Mouse (Mus musculus) liver, embryonic 11.5 days (tissue): ENCODE measurements around the gene Fus. TPM values are rescaled to one million over a fixed set of nuclear protein-coding genes. Genes with fewer than 3 reads are reported as not detected.

Experiments used
- ATAC-seq: fragments of 200-750 bp; cut with Nextera tagmentation; replicated peaks from 2 replicates; pipeline ENCODE4 v1.8.0; 2017; ENCODE audit warnings: moderate number of reproducible peaks, mild to moderate bottlenecking, moderate TSS enrichment, moderate library complexity; ENCODE audit not compliant: low FRiP score
- DNase-seq: peaks from one replicate; pipeline ENCODE4 v3.0.0-alpha.2; 2017; ENCODE audit warnings: low spot score
- H3K27ac ChIP-seq: fragments of 300-500 bp; sonication (generic); 2 replicates; pipeline ENCODE4 v1.5.1; 2014; ENCODE audit warnings: mild to moderate bottlenecking, low read depth, low read length, control low read depth
- H3K27me3 ChIP-seq: fragments of 300-500 bp; sonication (generic); replicated peaks from 2 replicates; pipeline ENCODE4 v1.6.1; 2014; ENCODE audit warnings: low read length, mixed read lengths; ENCODE audit not compliant: control insufficient read depth, insufficient read depth
- H3K36me3 ChIP-seq: fragments of 300-500 bp; sonication (generic); 2 replicates; pipeline ENCODE4 v1.6.1; 2014; ENCODE audit warnings: mild to moderate bottlenecking, low read length, moderate library complexity, mixed read lengths; ENCODE audit not compliant: control insufficient read depth, insufficient read depth
- H3K4me1 ChIP-seq: fragments of 300-500 bp; sonication (generic); replicated peaks from 2 replicates; pipeline ENCODE4 v1.6.1; 2014; ENCODE audit warnings: low read length, mixed read lengths; ENCODE audit not compliant: control insufficient read depth, insufficient read depth
- H3K4me2 ChIP-seq: fragments of 300-500 bp; sonication (generic); 2 replicates; pipeline ENCODE4 v1.6.1; 2014; ENCODE audit warnings: mild to moderate bottlenecking, control low read depth, moderate library complexity
- H3K4me3 ChIP-seq: fragments of 300-500 bp; sonication (generic); 2 replicates; pipeline ENCODE4 v1.5.1; 2014; ENCODE audit warnings: low read depth, low read length, control low read depth
- H3K9ac ChIP-seq: fragments of 300-500 bp; sonication (generic); 2 replicates; pipeline ENCODE4 v1.6.1; 2014; ENCODE audit warnings: low read depth, low read length, control low read depth
- H3K9me3 ChIP-seq: fragments of 300-500 bp; sonication (generic); 2 replicates; pipeline ENCODE4 v1.6.1; 2016; ENCODE audit warnings: low read length, inconsistent platforms, mixed read lengths; ENCODE audit not compliant: control insufficient read depth
- WGBS: fragments of 180-500 bp; shearing (Covaris S2); extraction: QIAGEN DNeasy Blood & Tissue Kit; methylation state at CpG from one replicate; pipeline ENCODE4 v1.1.7; 2014; 5-methylcytosine and 5-hydroxymethylcytosine counted together
- polyA plus RNA-seq: library from polyadenylated mRNA; unstranded; fragments of >200 nt; fragmentation: Nextera tagmentation; extraction: Ambion mirVana; gene quantifications from 2 replicates; pipeline ENCODE4 v1.2.1, GENCODE M21; 2014

Fus gene
- polyA plus RNA-seq, result 28.1 and 34.4 TPM in 2 replicates

DNA sequence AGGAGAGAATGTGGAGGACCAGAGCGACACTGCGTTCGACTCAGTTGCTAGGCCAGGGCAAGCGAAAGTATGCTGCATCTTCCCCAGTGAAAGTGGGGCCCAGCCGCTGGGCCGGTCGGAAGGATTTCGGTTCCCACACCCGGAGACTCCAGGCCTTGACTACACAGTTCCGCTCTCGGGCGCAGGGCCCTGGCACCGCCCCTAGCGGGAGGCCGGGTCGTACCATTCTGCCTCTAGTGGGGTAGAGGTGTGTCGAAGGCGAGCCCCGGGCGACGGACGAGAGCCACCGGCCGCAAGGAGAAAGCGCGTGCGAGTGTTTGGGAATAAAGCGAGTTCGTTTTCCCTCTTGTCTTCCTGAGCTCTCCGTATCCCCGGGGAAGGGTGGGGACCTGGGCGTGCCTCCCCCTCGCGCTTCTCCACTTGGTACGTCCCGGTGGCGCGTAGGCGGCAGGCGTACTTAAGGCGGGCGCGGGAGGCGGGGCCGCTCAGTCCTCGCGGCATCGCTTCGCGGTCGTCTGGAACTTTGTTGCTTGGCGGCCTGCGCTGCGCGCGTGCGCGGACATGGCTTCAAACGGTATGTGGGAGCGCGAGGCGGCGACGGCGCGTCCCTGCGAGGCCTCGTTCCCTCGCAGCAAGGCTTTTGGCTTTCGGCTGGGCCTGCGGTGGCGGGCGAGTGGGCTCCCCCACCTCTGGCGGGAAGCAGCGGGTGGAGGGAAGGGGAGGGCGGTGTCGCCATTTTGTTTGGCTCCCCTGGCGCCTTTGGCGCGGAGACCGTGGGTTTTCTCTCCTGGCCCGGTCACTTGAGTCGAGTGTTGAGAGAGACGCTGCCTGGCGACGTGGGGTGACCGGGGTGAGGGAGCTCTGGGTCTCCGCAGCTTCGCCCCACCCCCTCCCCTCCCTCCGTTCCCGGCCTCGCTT lies at the start of gene Fus:
Fus (plus strand) TSS at position 454 of the 918 bp plus-strand sequence.
- peak within 1 kb of the TSS; percentile 90 for H3K4me3 ChIP-seq
- peak within 1 kb of the TSS; percentile 91 for H3K4me2 ChIP-seq
- H3K27me3 ChIP-seq, result no peaks in the 10 kb centered on the region
- peak within 1 kb of the TSS; percentile 97 for H3K27ac ChIP-seq
- DNase-seq (peak; percentile 94), ATAC-seq (peak; percentile 94)
- peak within 1 kb of the TSS; percentile 98 for H3K9ac ChIP-seq
- no peaks in the 10 kb centered on the region for H3K9me3 ChIP-seq
- WGBS, result under 1% methylated on average over 92 of the region's 92 CpGs
- peaks cover 21% of the 10 kb centered on the region for H3K36me3 ChIP-seq
- peaks cover 7% of the 10 kb centered on the region for H3K4me1 ChIP-seq

DNA sequence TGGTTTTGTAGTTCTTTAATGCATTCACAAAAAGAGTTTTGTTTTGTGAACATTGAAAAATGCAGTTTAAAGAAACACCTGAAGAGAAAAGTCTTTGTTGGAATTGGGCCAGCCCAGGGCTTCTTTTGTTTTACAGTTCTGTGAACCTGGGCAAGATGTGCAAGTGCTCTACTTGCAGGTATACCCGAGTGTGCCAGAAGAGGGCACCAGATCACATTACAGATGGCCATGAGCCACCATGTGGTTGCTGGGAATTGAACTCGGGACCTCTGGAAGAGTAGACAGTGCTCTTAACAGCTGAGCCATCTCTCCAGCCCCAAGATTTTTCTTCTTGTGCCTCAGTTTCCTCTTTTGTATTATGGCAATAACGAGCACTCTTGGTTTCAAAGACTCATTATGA lies 49.1 kb upstream of the Fus start:
- H3K36me3 ChIP-seq, result peaks cover 11% of the 10 kb centered on the region; the same call in 1 of the 2 replicates
- 46% methylated on average over 3 of the region's 3 CpGs for WGBS
- peaks cover 12% of the 10 kb centered on the region; the same call in 1 of the 2 replicates for H3K4me1 ChIP-seq
- no peak overlapping the region for H3K4me2 ChIP-seq
- ATAC-seq (no peak), DNase-seq (no peak)
- no peak overlapping the region for H3K4me3 ChIP-seq
- no peak overlapping the region for H3K27ac ChIP-seq
- no peak overlapping the region for H3K9ac ChIP-seq
- H3K27me3 ChIP-seq, result no peaks in the 10 kb centered on the region
- no peaks in the 10 kb centered on the region for H3K9me3 ChIP-seq

DNA sequence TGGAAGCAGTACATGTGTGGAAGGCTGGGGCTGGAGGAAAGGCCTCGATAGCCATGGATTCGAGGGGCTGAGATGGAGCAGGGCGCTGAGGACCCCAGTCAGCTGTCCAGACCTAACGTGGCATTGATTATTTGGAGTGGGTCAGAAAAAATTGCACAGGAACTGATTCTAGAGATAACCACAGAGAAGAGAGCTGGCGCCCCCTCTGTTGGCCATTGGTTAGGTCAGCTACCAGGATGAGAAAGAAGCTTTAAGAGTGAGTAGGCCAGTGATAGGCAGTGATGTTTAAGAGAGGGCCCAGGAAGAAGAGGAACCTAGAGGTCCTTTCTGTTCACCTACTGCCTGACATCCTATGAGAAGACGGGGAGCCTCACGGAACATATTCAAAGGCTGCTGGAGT lies 48.0 kb upstream of the Fus start:
- 0 out of 2 replicates have a peak, but pooled peaks have one; percentile 19 for ATAC-seq
- Histone ChIP-seq H3K27ac (no peak overlapping the region), H3K36me3 (peaks cover 14% of the 10 kb centered on the region; the same call in 1 of the 2 replicates), H3K9ac (no peak overlapping the region), H3K27me3 (no peaks in the 10 kb centered on the region), H3K9me3 (no peaks in the 10 kb centered on the region), H3K4me2 (no peak overlapping the region), H3K4me1 (peaks cover 10% of the 10 kb centered on the region; the same call in 1 of the 2 replicates), H3K4me3 (no peak overlapping the region)
- DNase-seq, result no peak
- WGBS, result 72% methylated on average over 7 of the region's 7 CpGs

DNA sequence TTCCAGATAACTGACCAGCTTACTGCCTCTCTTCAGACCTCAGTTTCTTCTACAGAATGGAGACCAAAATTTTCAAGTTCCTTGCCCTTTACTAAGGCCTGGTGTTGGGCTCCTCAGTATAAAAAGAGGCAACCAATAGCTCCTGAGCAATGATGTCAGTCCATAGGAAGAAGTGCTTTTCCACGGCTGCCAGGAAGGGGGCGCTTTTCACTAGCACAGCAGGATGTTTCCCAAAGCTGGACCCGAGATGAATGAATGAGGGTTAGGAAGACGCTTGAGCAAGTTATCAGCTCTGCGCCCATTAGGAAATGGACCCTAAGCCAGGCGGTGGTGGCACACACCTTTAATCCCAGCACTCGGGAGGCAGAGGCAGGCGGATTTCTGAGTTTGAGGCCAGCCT lies 45.7 kb upstream of the Fus start:
- ATAC-seq (no peak), DNase-seq (no peak)
- H3K9ac ChIP-seq, result no peak overlapping the region
- peaks cover 10% of the 10 kb centered on the region; the same call in 1 of the 2 replicates for H3K4me1 ChIP-seq
- no peak overlapping the region for H3K4me2 ChIP-seq
- no peaks in the 10 kb centered on the region for H3K27me3 ChIP-seq
- H3K4me3 ChIP-seq, result no peak overlapping the region
- no peak overlapping the region for H3K27ac ChIP-seq
- no peaks in the 10 kb centered on the region for H3K9me3 ChIP-seq
- WGBS, result 66% methylated on average over 8 of the region's 8 CpGs
- peaks cover 11% of the 10 kb centered on the region; the same call in 1 of the 2 replicates for H3K36me3 ChIP-seq

DNA sequence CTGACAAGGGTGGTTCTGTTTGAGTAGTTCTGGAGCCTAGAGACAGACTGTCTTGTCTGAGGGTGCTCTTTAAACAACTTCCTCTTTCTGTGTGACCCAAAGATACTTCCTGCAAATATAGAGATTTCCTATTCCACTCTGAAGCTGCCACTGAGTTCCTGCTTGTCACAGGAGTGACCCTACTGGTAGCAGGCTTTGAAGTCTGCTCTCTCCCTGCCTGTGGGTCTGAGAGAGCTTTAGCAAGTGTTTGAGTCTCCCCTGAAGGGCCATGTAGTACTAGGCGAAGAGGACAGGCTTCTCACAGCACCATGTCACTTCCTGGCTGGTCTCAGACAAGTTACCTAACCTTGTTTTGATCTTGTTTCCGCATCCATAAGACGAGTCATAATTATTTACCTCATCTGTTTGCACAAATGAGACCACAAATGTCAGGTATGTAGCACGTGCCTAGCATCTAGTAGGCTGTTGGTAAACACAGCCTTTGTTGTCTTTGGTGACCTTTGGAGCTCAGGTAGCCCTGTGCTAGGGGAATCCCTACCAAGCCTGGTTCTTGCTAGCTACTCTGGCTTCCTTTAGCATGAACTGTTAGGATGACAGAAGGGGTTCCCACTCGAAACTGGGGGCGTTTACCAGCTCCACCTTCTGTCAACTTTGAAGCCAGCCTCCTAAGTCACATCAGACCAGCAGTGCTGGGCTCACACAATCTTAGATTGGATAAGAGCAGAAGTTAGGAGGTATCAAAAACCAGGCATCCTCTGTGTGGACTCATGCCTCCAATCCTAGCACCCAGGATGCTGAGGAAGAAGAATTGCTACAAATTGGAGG lies 44.6 kb upstream of the Fus start:
- Histone ChIP-seq H3K4me1 (peaks cover 10% of the 10 kb centered on the region; the same call in 1 of the 2 replicates), H3K9me3 (no peaks in the 10 kb centered on the region), H3K27ac (no peak overlapping the region), H3K4me2 (no peak overlapping the region), H3K4me3 (no peak overlapping the region), H3K36me3 (peaks cover 11% of the 10 kb centered on the region; the same call in 1 of the 2 replicates), H3K9ac (no peak overlapping the region), H3K27me3 (no peaks in the 10 kb centered on the region)
- DNase-seq (no peak), ATAC-seq (no peak)
- 62% methylated on average over 6 of the region's 6 CpGs for WGBS

DNA sequence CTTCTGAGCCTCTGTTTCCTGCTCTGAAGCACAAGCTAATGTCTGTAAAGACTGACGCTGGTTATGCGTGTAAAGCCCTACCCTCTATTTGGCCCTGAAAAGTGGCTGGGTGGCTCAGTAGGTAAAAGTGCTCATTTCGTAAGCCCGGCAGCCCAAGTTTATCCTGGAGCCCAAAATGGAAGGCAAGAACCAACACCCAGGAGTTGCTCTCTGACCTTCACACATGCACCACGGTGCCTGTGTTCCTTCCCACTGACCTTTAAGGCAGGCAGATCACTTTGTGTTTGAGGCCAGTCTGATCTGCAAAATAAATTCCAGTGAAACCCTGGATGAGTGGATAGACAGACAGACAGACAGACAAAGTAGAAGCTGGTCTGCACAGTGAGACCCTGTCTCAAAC lies 43.5 kb upstream of the Fus start:
- H3K27ac ChIP-seq, result no peak overlapping the region

DNA sequence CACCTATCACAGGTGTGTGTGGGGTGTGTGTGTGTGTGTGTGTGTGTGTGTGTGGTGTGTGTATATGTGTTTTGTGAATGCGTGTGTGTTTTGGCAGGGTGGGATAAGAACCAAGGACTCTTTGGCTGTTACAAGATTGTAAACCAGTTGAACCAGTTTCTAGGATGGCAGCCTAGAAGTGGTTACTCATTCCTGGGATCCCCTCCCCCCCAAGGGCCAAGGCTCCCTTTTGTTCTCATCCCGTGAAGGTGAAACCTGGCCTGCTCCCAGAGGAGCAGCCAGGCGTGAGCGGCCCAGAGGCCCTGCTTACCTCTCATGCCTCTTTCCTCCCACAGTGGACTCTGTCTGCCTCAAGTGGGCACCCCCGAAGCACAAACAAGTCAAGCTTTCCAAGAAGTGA lies 42.0 kb upstream of the Fus start:
- Histone ChIP-seq H3K9me3 (no peaks in the 10 kb centered on the region), H3K4me3 (no peak overlapping the region), H3K4me1 (peaks cover 25% of the 10 kb centered on the region), H3K9ac (no peak overlapping the region), H3K27ac (no peak overlapping the region), H3K36me3 (peaks cover 9% of the 10 kb centered on the region; the same call in 1 of the 2 replicates), H3K4me2 (no peak overlapping the region), H3K27me3 (no peaks in the 10 kb centered on the region)
- no peak for ATAC-seq
- WGBS, result 82% methylated on average over 5 of the region's 5 CpGs
- DNase-seq, result no peak

More for the DNA sequence above, 43.5 kb upstream of the Fus start:
- no peak overlapping the region for H3K4me3 ChIP-seq
- no peak for DNase-seq
- H3K9me3 ChIP-seq, result no peaks in the 10 kb centered on the region
- H3K4me2 ChIP-seq, result no peak overlapping the region
- H3K9ac ChIP-seq, result no peak overlapping the region
- no peak for ATAC-seq
- peaks cover 11% of the 10 kb centered on the region; the same call in 1 of the 2 replicates for H3K4me1 ChIP-seq
- peaks cover 9% of the 10 kb centered on the region; the same call in 1 of the 2 replicates for H3K36me3 ChIP-seq
- 86% methylated on average over 5 of the region's 5 CpGs for WGBS
- H3K27me3 ChIP-seq, result no peaks in the 10 kb centered on the region

DNA sequence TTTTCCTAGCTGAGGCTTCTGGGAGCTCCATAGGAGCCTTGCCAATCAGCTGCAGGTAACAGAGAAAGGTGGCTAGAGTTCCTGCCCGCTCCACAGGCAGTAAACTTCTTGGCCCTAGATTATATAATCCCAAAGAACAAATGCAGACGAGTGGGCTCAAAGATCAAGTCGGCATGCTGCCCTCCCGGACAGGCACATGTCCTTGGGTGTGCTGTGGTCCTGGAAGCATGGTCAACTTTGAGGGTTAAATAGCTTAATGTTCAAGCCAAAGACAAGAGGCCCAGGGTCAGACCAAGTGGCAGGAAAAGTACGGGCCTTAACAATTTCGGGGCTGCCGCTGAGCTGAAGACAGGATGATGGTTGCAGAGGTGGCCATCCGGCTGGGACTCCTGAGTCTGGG lies 41.2 kb upstream of the Fus start:
- H3K9me3 ChIP-seq, result no peaks in the 10 kb centered on the region
- H3K4me2 ChIP-seq, result no peak overlapping the region
- 86% methylated on average over 8 of the region's 8 CpGs for WGBS

More for the DNA sequence above, 41.2 kb upstream of the Fus start:
- ATAC-seq (no peak), DNase-seq (no peak)
- Histone ChIP-seq H3K27me3 (no peaks in the 10 kb centered on the region), H3K9ac (no peak overlapping the region), H3K27ac (no peak overlapping the region), H3K36me3 (peaks cover 9% of the 10 kb centered on the region; the same call in 1 of the 2 replicates), H3K4me3 (no peak overlapping the region), H3K4me1 (peaks cover 27% of the 10 kb centered on the region)
